Mouse (Mus musculus) CD4-positive helper T cell, adult 2 months (primary cell): ENCODE results near the gene Rplp2.

Experiments used
- DNase-seq: peaks from one replicate; pipeline ENCODE4 v3.0.0-alpha.2; 2012; ENCODE audit warnings: low read depth, missing footprints, low spot score

Gene Rplp2

DNA sequence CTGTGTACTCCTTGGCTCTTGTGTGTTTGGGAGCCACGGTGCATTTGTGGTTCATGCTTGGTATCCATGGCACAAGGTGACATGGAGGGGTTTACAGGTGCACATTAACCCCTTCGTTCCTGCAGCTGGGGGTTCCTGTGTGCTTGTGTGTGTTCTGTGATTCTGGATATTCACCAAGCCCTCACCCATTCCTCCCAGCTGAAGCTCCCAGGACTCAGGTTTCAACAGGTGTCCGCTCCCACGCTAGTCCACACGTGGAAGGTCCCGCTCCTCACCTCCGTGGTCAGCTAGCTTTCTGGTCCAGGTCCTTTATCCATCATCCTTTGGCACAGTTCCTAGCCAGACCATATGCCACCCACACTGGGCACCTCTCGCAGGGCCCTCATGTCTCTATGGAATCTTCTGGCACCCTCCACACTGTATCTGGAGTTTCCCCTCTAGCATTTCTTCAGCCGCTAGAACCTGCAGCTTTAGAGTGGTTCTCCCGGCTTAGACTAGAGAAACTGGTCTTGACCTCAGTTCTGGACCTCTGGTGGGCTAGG lies 19.5 kb downstream of the Rplp2 start:
- no peak for DNase-seq

DNA sequence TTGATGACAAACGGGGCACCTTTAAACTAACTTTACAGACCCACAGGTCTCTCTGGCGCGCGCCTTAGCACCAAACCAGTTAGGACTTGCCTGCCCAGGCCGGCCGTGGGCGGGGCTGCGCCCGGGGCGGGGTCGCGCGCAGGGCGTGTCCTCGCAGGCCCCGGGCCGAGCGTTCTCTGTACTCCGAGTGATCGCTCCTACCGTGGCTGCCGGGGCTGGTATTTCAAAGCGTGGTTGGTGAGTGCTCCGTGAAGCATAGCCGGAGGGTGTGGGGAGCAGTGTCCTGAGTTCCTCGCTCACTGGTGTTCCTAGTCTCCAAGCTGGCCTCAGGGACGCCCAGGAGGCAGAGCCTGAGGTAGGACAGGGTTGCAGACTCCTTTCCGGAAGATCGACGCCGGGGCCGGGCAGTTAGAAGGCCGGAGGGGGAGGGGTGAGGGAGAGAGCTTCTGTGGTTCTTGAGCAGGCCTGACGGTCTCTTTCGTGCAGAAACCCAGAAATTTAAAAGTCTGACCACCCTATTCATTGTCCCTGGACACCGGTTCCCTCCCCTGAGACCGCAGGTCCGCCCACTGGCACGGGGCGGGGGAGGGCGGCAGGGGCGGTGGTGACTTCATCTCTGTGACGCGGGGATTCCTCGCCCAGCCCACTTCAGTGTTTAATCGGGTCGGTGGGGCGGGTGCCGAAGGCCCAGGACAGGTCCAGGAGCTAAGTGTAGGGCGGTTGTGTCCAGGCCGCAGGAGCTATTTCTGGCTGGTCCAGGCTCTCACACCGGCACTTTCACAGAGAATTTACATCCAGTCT lies 20.3 kb downstream of the Rplp2 start, which contains the start of gene Cd151:
TSS of gene Cd151 (plus strand) at position 163 of the 801 bp plus-strand sequence.
- peak; percentile 82 for DNase-seq

GRCm38 (mm10) chr7:141468164-141468521 lies 21.0 kb downstream of the Rplp2 start:
- no peak for DNase-seq

DNA sequence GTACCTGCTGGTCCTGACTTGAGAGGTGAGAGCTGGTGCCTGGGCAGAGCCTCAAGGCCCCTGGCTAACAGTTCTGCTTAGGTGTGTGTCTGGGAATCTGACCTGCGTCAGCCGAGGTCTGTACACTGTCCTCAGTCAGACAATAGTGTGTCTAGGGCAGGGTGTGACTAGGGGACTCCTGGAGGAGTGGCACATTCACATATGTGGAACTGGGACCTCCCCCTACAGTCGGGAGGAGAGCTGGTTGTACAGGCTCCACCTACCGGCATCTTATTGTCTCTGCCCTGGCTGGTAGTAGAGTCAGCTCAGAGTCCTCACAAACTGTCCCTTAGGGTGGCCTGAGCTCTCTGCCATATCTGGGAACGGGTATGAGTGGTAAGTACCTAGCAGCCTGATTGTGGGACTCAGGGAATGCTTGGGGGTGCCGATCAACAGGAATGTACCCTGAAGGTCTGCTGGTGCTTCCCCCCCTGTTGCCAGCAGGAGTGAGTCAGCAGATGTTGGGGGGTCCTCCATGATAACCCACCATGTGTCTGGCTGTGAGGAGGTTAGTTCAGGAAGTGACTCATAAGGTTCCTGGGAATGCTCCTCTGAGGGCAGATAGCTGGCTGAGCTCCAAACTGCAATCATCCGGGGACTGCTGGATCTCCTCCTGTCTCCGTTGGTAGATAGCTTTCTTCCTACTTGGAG lies 21.5 kb downstream of the Rplp2 start:
- DNase-seq: peak; percentile 64

DNA sequence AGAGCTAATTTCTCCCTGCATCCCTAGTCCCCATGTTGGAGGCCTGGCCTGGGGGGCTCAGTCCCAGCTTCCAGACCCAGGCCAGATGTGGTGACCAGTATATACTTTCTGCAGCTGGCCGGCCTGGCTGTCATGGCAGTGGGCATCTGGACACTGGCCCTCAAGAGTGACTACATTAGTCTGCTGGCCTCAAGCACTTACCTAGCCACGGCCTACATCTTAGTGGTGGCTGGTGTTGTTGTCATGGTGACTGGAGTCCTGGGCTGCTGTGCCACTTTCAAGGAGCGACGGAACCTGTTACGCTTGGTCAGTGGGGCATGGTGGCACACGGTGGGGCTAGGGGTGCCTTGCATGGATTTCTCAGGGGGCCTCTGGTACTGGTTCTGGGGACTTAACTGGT lies 22.2 kb downstream of the Rplp2 start:
- no peak for DNase-seq

DNA sequence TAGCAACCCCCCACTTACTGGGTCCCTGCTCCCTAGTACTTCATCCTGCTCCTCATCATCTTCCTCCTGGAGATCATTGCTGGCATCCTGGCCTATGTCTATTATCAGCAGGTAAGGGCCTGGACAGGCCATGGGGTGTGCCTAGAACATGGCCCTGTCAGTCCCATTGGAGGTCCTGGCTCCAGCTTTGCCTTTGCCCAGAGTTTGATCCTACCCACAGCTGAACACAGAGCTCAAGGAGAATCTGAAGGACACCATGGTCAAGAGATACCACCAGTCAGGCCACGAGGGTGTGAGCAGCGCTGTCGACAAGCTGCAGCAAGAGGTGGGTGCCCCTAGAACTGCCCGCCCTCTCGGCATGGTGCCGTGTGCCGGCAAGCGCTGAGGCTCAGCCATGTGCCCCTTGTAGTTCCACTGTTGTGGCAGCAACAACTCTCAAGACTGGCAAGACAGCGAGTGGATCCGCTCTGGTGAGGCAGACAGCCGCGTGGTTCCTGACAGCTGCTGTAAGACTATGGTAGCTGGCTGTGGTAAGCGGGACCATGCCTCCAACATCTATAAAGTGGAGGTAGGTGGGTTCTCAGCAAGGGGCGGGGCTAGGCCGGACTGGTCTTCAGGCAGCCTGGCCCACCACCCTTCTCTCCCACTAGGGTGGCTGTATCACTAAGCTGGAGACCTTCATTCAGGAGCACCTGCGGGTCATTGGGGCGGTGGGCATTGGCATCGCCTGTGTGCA lies 22.9 kb downstream of the Rplp2 start:
- no peak for DNase-seq

DNA sequence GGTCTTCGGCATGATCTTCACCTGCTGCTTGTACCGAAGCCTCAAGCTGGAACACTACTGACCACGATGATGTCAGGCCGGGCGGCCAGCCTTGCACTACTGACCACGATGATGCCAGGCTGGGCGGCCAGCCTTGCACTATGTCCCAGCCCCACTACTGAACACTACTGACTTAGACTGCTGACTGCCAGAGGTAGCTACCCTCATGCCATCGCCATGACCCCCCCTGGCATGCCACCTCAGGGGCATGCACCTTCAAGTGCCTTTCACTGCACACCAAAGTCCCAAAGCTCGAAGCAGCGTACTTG lies 23.4 kb downstream of the Rplp2 start:
- no peak for DNase-seq

- DNase-seq: no peak
These were observed 24.1 kb downstream of the Rplp2 start for GRCm38 (mm10) chr7:141471236-141471635.

DNA sequence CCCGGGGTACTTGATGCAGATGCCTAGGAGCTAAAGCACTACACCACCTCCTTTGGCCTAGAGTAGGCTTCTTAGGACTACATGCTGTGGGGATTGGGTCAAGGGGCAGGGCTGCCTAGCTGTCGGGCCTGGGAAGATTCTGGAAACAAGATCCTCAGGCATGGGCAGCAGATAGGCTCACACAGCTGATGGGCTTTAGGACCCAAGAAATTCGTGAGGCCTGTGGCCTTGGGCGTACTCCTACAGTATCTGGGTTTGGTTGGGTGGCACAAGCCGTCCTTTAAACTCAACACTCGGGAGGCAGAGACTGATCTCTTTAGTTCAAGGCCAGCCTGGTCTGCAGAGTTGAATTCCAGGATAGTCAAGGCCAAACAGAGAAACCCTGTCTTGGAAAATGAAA lies 25.1 kb downstream of the Rplp2 start:
- DNase-seq: no peak

DNA sequence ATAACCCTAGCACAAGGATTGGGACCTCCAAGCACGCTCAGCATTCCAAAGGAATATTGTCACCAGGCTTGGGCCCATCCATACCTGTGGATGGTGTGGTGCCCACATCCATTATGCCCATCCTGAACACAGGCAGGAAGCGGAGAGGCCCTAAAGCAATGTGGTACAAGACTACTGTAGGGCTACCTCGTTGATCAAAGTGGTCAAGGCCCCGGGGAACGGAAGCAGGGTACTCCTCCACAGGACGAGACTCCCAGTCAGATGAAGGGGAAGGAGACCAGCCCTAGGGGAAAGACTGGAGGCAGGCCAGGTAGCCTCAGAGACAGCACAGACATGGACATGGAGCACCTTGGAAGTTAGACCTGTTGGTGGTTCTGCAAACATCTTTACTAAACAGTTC lies 25.6 kb downstream of the Rplp2 start:
- DNase-seq: no peak

DNA sequence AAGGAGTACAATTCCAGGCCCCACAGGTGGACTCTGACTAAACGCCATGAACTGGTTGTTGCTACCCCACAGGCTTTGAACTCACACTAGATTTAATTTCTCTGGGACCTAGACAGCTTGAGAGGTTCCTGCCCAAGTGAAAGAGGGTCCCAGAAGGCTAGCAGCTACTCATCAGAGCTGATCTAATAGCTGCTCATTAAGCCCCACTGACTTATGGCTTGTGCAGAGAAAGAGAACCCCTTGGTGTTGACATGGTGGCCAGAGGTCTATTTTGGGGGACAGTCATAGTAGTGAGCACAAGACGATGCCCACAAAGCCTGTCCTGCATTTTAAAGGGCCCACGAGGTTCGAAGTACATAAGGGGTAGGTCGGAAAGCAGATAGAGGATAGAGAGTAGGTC lies 27.0 kb downstream of the Rplp2 start:
- DNase-seq: no peak

DNA sequence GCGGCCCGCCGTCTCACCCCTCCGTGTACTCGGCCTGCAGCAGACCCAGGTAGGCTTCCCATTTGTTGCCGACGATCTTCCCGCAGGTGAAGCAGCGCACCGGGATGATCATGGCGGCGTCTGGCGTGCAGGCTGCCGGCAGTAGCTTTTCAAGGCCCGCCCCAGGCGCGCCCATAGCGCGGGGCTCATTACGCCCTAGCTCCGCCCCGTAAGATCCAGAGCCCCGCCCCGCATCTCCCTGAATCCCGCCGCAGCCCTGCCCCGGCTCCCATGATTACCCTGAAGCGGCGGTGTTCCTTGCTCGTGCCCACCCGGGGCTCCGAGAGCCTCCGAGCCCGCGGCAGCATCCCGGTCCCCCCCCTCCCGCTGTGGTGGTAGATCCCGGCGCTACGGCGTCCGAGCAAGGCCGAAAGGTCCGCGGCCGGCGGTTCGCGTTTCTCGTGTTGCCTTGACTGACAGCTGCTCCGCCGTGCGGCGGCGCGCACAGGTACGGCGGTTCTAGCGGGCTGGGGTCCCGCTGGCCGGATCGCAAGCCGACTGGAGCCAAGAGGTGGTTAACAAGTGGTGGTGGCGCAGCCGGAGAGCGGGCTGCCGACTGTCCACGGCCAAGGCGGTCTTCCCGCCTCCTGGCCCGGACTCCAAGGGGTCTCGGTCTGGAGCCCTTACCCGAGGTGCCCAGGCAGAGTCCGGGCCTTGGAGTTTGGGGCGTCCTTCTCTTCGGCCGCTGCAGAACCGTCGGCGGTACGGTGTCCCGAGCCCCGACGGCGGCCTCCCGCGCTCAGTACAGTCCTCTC lies 28.0 kb downstream of the Rplp2 start, which contains the start of the genes Polr2l and Tspan4:
TSS of gene Polr2l (minus strand) at position 122 of the 794 bp plus-strand sequence.
TSS of gene Tspan4 (plus strand) at position 230 of the 794 bp plus-strand sequence.
- DNase-seq: peak; percentile 91

DNA sequence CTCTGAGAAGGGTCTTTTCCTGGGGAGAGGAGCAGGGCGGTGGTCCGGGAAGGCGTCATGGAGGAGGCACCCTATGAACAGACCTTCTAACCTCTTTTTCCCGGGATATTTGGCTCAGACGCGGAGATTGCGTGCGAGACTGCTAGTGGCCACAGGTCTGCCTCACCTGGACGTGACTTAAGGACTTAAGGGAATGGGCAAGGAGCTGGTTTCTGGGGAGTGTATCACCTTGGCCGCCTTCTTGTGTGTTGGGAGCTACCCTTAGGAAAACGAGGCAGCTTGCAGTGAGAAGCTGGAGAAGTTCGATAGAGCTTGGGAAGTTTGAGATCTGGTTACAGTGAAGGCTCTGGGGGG lies 28.6 kb downstream of the Rplp2 start:
- no peak for DNase-seq

DNA sequence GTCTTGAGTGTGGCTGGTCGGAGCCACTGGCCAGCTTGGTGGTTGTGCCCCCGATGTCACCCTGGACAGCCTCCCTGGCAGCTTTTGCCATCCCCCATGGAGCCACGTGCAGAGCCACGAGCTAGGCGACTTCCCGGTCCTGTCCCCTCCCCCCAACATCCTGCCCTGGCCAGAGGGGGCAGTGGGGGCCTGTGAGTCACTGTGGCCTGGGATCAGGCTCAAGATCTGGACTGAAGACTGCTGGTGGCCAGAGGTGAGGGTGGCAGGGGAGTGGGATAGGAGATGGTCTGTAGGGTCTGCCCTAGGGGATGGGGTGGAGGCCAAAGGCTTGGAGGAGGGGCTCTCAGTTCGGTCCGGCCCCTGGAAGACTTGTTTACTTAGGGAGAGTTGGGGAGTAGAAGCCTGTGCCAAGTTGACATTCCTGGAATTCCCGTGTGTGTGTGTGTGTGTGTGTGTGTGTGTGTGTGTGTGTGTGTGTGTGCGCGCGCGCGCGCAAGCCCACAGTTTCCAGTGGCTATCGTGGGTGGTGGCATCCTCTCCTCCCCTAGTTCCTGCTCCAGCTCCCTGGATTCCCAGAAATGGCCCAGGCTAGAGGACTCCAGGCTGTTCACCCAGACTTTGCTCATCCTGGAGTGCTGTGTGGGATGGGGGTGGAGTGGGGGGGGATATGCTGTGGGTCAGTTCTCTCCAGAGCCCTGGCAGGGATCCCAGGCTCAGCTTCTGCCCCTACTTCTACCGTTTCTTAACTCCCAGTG lies 29.2 kb downstream of the Rplp2 start:
- DNase-seq: peak; percentile 41

DNA sequence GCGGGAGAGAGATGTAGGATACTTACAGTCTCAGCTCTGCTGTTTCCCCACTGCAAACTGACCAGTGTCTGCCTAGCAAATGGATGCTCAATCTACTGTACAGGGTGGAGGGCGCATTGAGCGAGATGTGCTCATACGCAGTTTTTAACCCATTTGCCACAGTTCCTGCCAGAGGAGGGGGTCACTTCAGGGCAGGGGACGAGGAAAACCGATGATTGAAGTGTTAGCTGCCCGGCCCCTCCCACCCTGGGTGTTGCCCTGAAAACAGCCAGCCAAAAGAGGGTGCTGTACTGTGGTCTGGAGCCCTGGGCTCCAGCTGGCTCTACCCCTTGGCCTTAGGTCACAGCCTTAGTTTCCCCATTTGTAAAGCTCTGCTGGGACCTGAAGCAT lies 29.8 kb downstream of the Rplp2 start:
- DNase-seq: no peak

- no peak for DNase-seq
These were observed 30.6 kb downstream of the Rplp2 start for GRCm38 (mm10) chr7:141477578-141478269.

GRCm38 (mm10) chr7:141478270-141478748 lies 31.1 kb downstream of the Rplp2 start:
- DNase-seq: no peak

DNA sequence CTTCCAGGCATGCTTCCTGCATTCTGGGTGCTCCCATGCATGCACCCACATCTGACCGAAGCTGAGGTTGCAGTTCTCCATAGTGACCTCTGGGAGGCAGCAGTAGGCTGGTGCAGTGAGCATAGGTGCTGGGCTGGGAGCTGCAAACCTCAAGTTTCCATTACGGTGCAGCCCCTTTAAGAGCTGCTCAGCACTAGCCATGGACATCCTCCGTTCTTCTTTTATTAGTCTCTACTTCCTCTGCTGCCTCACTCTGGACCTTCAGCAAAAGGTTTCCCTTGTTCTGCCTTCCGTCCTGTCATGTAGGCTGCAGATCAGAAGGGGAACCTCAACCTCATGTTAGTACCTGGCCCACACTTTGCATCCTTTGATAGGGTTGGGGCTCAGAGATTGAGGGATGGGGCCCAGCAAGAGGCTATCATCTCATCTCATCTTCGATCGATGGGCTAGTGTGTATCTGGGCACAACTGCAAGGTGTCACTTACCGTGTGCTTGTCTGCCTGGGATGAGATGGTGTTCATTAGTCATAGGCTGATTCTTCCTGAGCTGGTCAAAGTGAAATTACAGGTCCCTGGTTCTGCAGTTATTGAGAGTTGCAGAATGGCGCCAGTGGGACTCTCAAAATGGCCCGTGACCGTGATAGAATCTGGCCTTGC lies 33.8 kb downstream of the Rplp2 start:
- DNase-seq: peak; percentile 88
